Mouse (Mus musculus): ENCODE data around the gene Nub1.
A peak's percentile ranks its signal among the peaks of the same experiment; 100 is the strongest.
"Not testable (repeated sequence)": the region's sequence is repeated elsewhere in the genome, so short reads cannot be mapped to it uniquely, and the experiment has no call there.

Nub1 gene

GRCm38 (mm10) chr5:24685366-24686093, at the start of gene Nub1:
Gene Nub1, plus strand, starts transcription at chr5:24685532.
- peak; percentile 100 for DNase-seq (ENCODE audit: low spot score)

GRCm38 (mm10) chr5:24636987-24637386, 48.3 kb upstream of the Nub1 start:
- DNase-seq (ENCODE audit: low spot score) = no peak

GRCm38 (mm10) chr5:24638131-24638530, 47.2 kb upstream of the Nub1 start:
- no peak for DNase-seq (ENCODE audit: low spot score)

- DNase-seq (ENCODE audit: low spot score) = no peak
Observed at GRCm38 (mm10) chr5:24639081-24639480, 46.3 kb upstream of the Nub1 start.

GRCm38 (mm10) chr5:24645454-24645853, 39.9 kb upstream of the Nub1 start:
- DNase-seq (ENCODE audit: low spot score) = no peak

- DNase-seq (ENCODE audit: low spot score) = no peak
Observed at GRCm38 (mm10) chr5:24649231-24649630, 36.1 kb upstream of the Nub1 start.

GRCm38 (mm10) chr5:24649701-24650100, 35.6 kb upstream of the Nub1 start:
- no peak for DNase-seq (ENCODE audit: low spot score)

- DNase-seq (ENCODE audit: low spot score) = no peak
Observed at GRCm38 (mm10) chr5:24651356-24651755, 34.0 kb upstream of the Nub1 start.

- DNase-seq (ENCODE audit: low spot score) = peak; percentile 86
Observed at GRCm38 (mm10) chr5:24651768-24652752, 33.3 kb upstream of the Nub1 start.

GRCm38 (mm10) chr5:24652780-24653179, 32.6 kb upstream of the Nub1 start:
- DNase-seq (ENCODE audit: low spot score) = no peak

GRCm38 (mm10) chr5:24654491-24654890, 30.8 kb upstream of the Nub1 start:
- DNase-seq (ENCODE audit: low spot score) = no peak

GRCm38 (mm10) chr5:24657113-24657512, 28.2 kb upstream of the Nub1 start:
- no peak for DNase-seq (ENCODE audit: low spot score)

GRCm38 (mm10) chr5:24659708-24660423, 25.5 kb upstream of the Nub1 start:
- no peak for DNase-seq (ENCODE audit: low spot score)

- no peak for DNase-seq (ENCODE audit: low spot score)
Observed at GRCm38 (mm10) chr5:24661457-24661856, 23.9 kb upstream of the Nub1 start.

GRCm38 (mm10) chr5:24674238-24674637, 11.1 kb upstream of the Nub1 start:
- peak; percentile 88 for DNase-seq (ENCODE audit: low spot score)

GRCm38 (mm10) chr5:24681436-24681835, 3.9 kb upstream of the Nub1 start:
- no peak for DNase-seq (ENCODE audit: low spot score)

GRCm38 (mm10) chr5:24684578-24685365, 560 bp upstream of the Nub1 start:
- peak; percentile 50 for DNase-seq (ENCODE audit: low spot score)

- no peak for DNase-seq (ENCODE audit: low spot score)
Observed at GRCm38 (mm10) chr5:24686176-24686575, 844 bp downstream of the Nub1 start.

- not testable (repeated sequence) for DNase-seq (ENCODE audit: low spot score)
Observed at GRCm38 (mm10) chr5:24686671-24687420, 1.5 kb downstream of the Nub1 start.

- DNase-seq (ENCODE audit: low spot score) = no peak
Observed at GRCm38 (mm10) chr5:24687696-24688095, 2.4 kb downstream of the Nub1 start.

GRCm38 (mm10) chr5:24696704-24697103, 11.4 kb downstream of the Nub1 start:
- DNase-seq (ENCODE audit: low spot score) = no peak
